16 mouse cellular contexts compared by ENCODE assay signal in the genomic region with DNA sequence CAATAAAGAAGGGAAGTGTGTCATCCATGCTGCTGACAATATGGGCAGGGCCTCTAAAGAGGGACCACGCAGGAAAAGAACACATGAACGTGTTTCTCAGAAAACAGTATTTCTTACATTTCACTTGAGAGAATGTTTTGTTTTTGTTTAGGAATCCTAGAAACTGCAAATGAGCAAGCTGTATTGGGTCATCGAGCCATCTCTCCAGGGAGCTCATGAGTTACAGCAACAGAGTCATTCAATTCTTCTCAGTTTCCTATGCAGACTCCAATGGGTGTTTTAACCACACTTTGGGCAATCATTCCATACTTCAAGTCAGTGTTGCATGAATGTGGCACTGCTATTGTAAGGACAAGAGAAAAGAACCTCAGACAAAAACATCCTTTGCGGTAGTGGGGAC.
DNase-seq lines count a peak whose midpoint lies in the region.
"Had no signal": no experiment of that assay in that cellular context is flagged by ENCODE, and none has a peak within 500 bp of the region (broad histone marks: within the 10 kb centered on the region; RNA-seq: fewer than 3 reads in every experiment).

No protein-coding gene starts in this region.

- peak; percentile 4 for DNase-seq in adrenal gland, postnatal 14 days
- no peak for DNase-seq in adrenal gland, adult 18-20 months (ENCODE audit: low spot score in 2 of 2)
- peak; percentile 5 for DNase-seq in gastrocnemius, postnatal 25 days
- DNase-seq in gastrocnemius, postnatal 4 days (ENCODE audit: low spot score in 2 of 2) = no peak
- DNase-seq in adipocyte (ENCODE audit: low spot score) = peak; percentile 51
- DNase-seq in right cerebral cortex, postnatal 10 days (ENCODE audit: low spot score in 2 of 2) = no peak
- DNase-seq: adrenal gland, adult 8-10 months; B cell, adult 2 months; cerebellum, adult 11-12 months; cerebellum, adult 8-10 months; cerebellum, postnatal 10 days; cerebellum, postnatal 36 days; embryo, embryonic 11 days; heart, postnatal 4 days; kidney, adult 18-20 months; kidney, adult 9 months had no signal

Comparison
In these comparisons a context has a peak if more than half of its experiments do, and no peak if none do; other contexts are left out.
1. DNase-seq: peak in adrenal gland, postnatal 14 days (single experiment), gastrocnemius, postnatal 25 days (single experiment) and adipocyte (single experiment); none in adrenal gland, adult 18-20 months (0 of 2), gastrocnemius, postnatal 4 days (0 of 2) and right cerebral cortex, postnatal 10 days (0 of 2).